Mouse (Mus musculus) liver, postnatal 0 days (tissue): Measurements from ENCODE around the gene Hsph1.

Experiments
- CTCF ChIP-seq: sonication (generic); IDR thresholded peaks from 2 replicates; pipeline ENCODE4 v1.5.1; 2016; ENCODE audit warnings: antibody characterized with exemption, low read depth
- EP300 ChIP-seq: IDR thresholded peaks from 2 replicates; pipeline ENCODE4 v1.6.1; 2016; ENCODE audit warnings: antibody characterized with exemption, low read depth, mild to moderate bottlenecking

DNA sequence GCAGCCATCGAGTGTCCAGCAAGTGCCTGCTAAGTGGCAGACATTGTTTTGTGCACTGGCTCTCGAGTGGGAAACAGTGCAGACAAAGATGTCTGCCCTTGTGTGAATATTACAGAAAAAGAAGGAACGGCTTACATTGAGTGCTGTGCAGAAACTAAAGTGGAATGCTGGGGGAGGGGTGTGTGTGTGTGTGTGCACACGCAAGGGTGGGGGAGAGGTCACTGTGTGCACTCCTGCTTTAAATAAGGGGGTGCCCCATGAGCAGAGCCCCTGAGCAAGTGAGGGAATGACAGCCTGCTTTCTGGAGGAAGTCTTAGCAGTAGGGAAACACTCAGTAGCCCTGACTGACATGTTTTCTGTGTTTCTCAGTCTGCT, 14.0 kb upstream of the Hsph1 start:
- TF ChIP-seq EP300 (no peak), CTCF (no peak)
